17 mouse cellular contexts compared by ENCODE assay signal in the genomic region with DNA sequence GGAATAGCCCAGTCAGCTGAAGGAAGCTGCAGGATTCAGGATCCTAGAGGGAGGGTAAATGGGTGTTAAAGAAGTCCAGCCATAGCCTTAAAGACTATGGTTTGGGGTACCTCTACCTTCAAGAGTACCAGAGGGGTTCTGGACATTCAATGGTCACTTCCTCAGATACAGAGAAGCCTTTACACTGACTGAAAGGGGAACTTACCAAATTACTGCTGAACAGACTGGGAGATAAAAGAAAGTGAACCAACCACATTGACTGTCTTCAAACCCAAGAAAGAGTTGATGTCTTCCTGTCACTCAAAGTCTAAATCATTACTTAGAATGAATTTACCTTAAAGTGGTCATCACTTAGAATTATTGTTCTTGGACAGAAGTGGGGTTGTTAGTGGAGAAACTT.
"Had no signal": no experiment of that assay in that cellular context is flagged by ENCODE, and none has a peak within 500 bp of the region (broad histone marks: within the 10 kb centered on the region; RNA-seq: fewer than 3 reads in every experiment).

No protein-coding gene starts in this region.

- ATAC-seq: liver, embryonic 12.5 days; lung, postnatal 0 days; midbrain, embryonic 13.5 days; midbrain, embryonic 15.5 days had no signal

- H3K36me3 ChIP-seq: liver, embryonic 12.5 days; lung, embryonic 15.5 days; midbrain, embryonic 13.5 days; midbrain, embryonic 15.5 days; neural tube, embryonic 12.5 days; stomach, embryonic 15.5 days had no signal

- H3K4me3 ChIP-seq: liver, embryonic 12.5 days; lung, embryonic 15.5 days; megakaryocyte, embryonic 14.5 days; midbrain, embryonic 13.5 days; midbrain, embryonic 15.5 days; neural tube, embryonic 12.5 days; stomach, embryonic 15.5 days had no signal

- H3K27me3 ChIP-seq: liver, embryonic 12.5 days; lung, embryonic 15.5 days; midbrain, embryonic 13.5 days; midbrain, embryonic 15.5 days; neural tube, embryonic 12.5 days; stomach, embryonic 15.5 days had no signal

- H3K9ac ChIP-seq: liver, embryonic 12.5 days; liver, embryonic 14.5 days; lung, embryonic 15.5 days; midbrain, embryonic 13.5 days; midbrain, embryonic 15.5 days; neural tube, embryonic 12.5 days; stomach, embryonic 15.5 days had no signal

- H3K9me3 ChIP-seq: liver, embryonic 12.5 days; lung, embryonic 15.5 days; midbrain, embryonic 13.5 days; midbrain, embryonic 15.5 days; neural tube, embryonic 12.5 days; stomach, embryonic 15.5 days had no signal

- H3K4me1 ChIP-seq: liver, embryonic 12.5 days; lung, embryonic 15.5 days; midbrain, embryonic 13.5 days; midbrain, embryonic 15.5 days; neural tube, embryonic 12.5 days; stomach, embryonic 15.5 days had no signal

- H3K27ac ChIP-seq: liver, embryonic 12.5 days; liver, embryonic 14.5 days; lung, embryonic 15.5 days; macrophage; midbrain, embryonic 13.5 days; midbrain, embryonic 15.5 days; neural tube, embryonic 12.5 days; stomach, embryonic 15.5 days; stomach, postnatal 0 days had no signal

- DNase-seq: lung, adult 18-20 months; right cerebral cortex, postnatal 25 days; right cerebral cortex, postnatal 4 days; thymus, adult 2 months; thymus, postnatal 25 days; thymus, postnatal 4 days had no signal
